Mouse (Mus musculus) hindbrain, embryonic 15.5 days (tissue): ENCODE measurements around the gene Reep6. TPM values are rescaled to one million over a fixed set of nuclear protein-coding genes. Genes with fewer than 3 reads are reported as not detected.

Source experiments
- ATAC-seq: fragments of 200-750 bp; cut with Nextera tagmentation; 2 replicates; pipeline ENCODE4 v1.8.0; 2017; ENCODE audit warnings: low read depth, moderate number of reproducible peaks, moderate TSS enrichment; ENCODE audit not compliant: low FRiP score
- H3K27ac ChIP-seq: fragments of 300-500 bp; sonication (generic); replicated peaks from 2 replicates; pipeline ENCODE4 v1.5.1; 2015; ENCODE audit warnings: mild to moderate bottlenecking, inconsistent platforms
- H3K27me3 ChIP-seq: fragments of 300-500 bp; sonication (generic); 2 replicates; pipeline ENCODE4 v1.6.1; 2015; ENCODE audit warnings: control low read depth, inconsistent platforms
- H3K36me3 ChIP-seq: fragments of 300-500 bp; sonication (generic); 2 replicates; pipeline ENCODE4 v1.6.1; 2015; ENCODE audit warnings: control low read depth, inconsistent platforms
- H3K4me1 ChIP-seq: fragments of 300-500 bp; sonication (generic); replicated peaks from 2 replicates; pipeline ENCODE4 v1.6.1; 2015; ENCODE audit warnings: control low read depth, inconsistent platforms
- H3K4me2 ChIP-seq: fragments of 300-500 bp; sonication (generic); 2 replicates; pipeline ENCODE4 v1.6.1; 2015; ENCODE audit warnings: moderate library complexity, mild to moderate bottlenecking, inconsistent platforms
- H3K4me3 ChIP-seq: fragments of 300-500 bp; sonication (generic); 2 replicates; pipeline ENCODE4 v1.5.1; 2015; ENCODE audit warnings: mild to moderate bottlenecking, inconsistent platforms
- H3K9ac ChIP-seq: fragments of 300-500 bp; sonication (generic); 2 replicates; pipeline ENCODE4 v1.6.1; 2015; ENCODE audit warnings: inconsistent platforms
- H3K9me3 ChIP-seq: fragments of 300-500 bp; sonication (generic); 2 replicates; pipeline ENCODE4 v1.6.1; 2016; ENCODE audit warnings: control low read depth, inconsistent platforms
- WGBS: fragments of 180-500 bp; shearing (Covaris S2); methylation state at CpG from one replicate; pipeline ENCODE4 v1.1.7; 2015; 5-methylcytosine and 5-hydroxymethylcytosine counted together
- polyA plus RNA-seq: library from polyadenylated mRNA; unstranded; fragments of >200 nt; fragmentation: Nextera tagmentation; extraction: Ambion mirVana; gene quantifications from 2 replicates; pipeline ENCODE4 v1.2.1, GENCODE M21; 2015

The Reep6 gene
- polyA plus RNA-seq, 1 experiment from 2014 or later, result 7.1 TPM

DNA sequence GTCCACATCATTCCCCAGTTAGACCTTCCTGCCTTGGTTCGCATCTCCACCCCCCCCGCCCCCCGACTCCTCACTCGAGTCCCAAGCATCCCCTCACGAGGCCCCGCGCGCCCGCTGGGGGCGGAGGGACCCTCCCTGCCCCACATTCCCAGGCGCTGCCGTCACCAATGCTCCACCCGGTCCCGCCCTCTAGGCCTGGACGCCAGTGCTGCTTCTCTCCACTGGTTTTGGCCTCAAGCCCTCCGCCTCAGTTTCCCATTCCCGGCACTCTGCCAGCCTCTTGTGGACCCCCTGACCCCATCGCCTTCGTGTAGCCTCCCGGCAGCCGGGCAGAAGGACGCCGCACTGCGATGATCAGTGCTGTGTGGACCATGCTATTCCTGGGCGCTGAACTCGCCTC is 19.2 kb downstream of the Reep6 start:
- H3K27me3 ChIP-seq, result peaks cover 93% of the 10 kb centered on the region
- 13% methylated on average over 26 of the region's 26 CpGs for WGBS
- no peak overlapping the region for H3K9ac ChIP-seq
- no peak overlapping the region for H3K27ac ChIP-seq
- no peak for ATAC-seq
- no peaks in the 10 kb centered on the region for H3K36me3 ChIP-seq
- no peaks in the 10 kb centered on the region for H3K9me3 ChIP-seq
- peak overlapping the region; percentile 39; the same call in 1 of the 2 replicates for H3K4me2 ChIP-seq
- H3K4me1 ChIP-seq, result peaks cover 19% of the 10 kb centered on the region
- no peak overlapping the region for H3K4me3 ChIP-seq

DNA sequence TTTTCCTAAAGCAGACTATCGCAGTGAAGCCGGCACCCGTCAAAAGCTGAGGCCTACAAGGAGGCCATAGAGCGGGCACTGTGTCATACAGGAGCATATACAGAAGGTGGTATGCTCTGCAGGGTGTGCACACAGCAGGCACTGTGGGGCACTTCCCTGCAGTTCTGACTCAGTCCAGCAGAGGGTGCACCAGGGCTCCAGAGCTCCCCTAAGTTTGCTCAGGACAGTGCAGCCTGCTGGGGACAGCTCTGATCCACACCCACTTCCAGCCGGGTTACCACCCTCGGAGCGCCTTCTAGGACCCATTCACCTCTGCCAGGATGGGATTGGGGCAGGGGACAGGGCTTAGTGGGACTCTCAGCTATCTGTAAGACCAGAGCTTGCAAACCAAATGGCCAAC is 20.5 kb downstream of the Reep6 start:
- Histone ChIP-seq H3K36me3 (no peaks in the 10 kb centered on the region), H3K4me3 (no peak overlapping the region), H3K27ac (no peak overlapping the region), H3K9me3 (no peaks in the 10 kb centered on the region), H3K9ac (no peak overlapping the region), H3K4me1 (peaks cover 19% of the 10 kb centered on the region), H3K4me2 (no peak overlapping the region), H3K27me3 (peaks cover 92% of the 10 kb centered on the region)
- under 1% methylated on average over 7 of the region's 7 CpGs for WGBS
- ATAC-seq, result peak; percentile 67; the same call in 1 of the 2 replicates

GRCm38 (mm10) chr10:80351896-80352295 is 22.1 kb downstream of the Reep6 start:
- Histone ChIP-seq H3K4me2 (no peak overlapping the region), H3K27ac (no peak overlapping the region), H3K4me3 (no peak overlapping the region), H3K9me3 (no peaks in the 10 kb centered on the region), H3K4me1 (peaks cover 33% of the 10 kb centered on the region), H3K27me3 (peaks cover 94% of the 10 kb centered on the region), H3K36me3 (no peaks in the 10 kb centered on the region), H3K9ac (no peak overlapping the region)
- no peak for ATAC-seq
- 23% methylated on average over 11 of the region's 11 CpGs for WGBS

DNA sequence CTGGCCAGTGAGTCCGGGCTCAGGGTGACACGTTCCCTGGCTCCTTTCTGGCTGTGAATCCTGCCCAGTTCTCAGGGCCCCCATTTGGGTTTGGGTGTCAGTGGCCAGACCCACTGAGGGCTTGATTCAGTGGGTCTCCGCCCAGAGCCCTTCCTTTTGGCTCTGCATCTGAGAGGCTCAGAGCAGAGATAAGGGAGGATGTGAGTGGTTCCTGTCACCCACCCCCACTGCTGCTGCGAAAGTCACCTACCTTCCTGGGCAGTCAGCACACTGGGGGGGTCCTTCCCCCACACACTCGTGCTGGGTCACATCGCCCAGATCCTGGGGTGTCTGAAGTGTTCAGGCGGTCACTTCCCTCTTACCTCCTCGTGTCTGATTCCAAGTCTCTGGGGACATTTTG is 23.0 kb downstream of the Reep6 start:
- no peak overlapping the region for H3K4me2 ChIP-seq
- ATAC-seq, result no peak
- 77% methylated on average over 8 of the region's 8 CpGs for WGBS
- H3K36me3 ChIP-seq, result no peaks in the 10 kb centered on the region
- no peaks in the 10 kb centered on the region for H3K9me3 ChIP-seq
- no peak overlapping the region for H3K27ac ChIP-seq
- peaks cover 95% of the 10 kb centered on the region for H3K27me3 ChIP-seq
- H3K4me1 ChIP-seq, result peaks cover 34% of the 10 kb centered on the region
- H3K9ac ChIP-seq, result no peak overlapping the region
- H3K4me3 ChIP-seq, result no peak overlapping the region

DNA sequence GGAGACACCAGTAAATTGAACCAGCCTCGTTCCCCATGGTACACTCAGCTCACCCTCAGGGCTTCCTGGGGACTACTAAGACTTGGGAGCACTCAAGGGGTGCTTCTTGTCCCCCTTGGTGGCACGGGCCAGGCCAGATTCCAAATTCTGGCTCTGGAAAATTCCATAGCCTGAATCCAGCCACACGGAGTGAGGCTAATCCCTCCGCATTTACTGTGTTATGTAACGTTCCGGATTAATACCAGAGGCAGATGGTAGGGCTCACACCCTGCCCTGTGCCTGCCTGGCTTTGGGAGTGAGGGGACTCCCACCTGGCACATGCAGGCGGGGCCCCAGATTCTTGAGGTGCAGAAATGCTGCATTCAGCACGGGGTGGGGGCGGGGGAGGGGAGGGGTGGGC is 25.7 kb downstream of the Reep6 start:
- H3K36me3 ChIP-seq, result no peaks in the 10 kb centered on the region
- ATAC-seq, result no peak
- H3K4me3 ChIP-seq, result no peak overlapping the region
- H3K4me1 ChIP-seq, result peaks cover 29% of the 10 kb centered on the region
- H3K27ac ChIP-seq, result no peak overlapping the region
- no peaks in the 10 kb centered on the region for H3K9me3 ChIP-seq
- peaks cover 93% of the 10 kb centered on the region for H3K27me3 ChIP-seq
- 9% methylated on average over 9 of the region's 9 CpGs for WGBS
- no peak overlapping the region for H3K9ac ChIP-seq
- no peak overlapping the region for H3K4me2 ChIP-seq

GRCm38 (mm10) chr10:80356001-80356682 is 26.4 kb downstream of the Reep6 start, which contains the start of gene Plk5:
Plk5 (plus strand) TSS chr10:80356459.
- Histone ChIP-seq H3K4me1 (peaks cover 29% of the 10 kb centered on the region), H3K4me2 (peak within 1 kb of the TSS; percentile 73), H3K4me3 (peak within 1 kb of the TSS; percentile 40), H3K9me3 (no peaks in the 10 kb centered on the region), H3K27ac (no peak within 1 kb of the TSS), H3K27me3 (peaks cover 86% of the 10 kb centered on the region), H3K36me3 (no peaks in the 10 kb centered on the region), H3K9ac (peak within 1 kb of the TSS; percentile 25)
- under 1% methylated on average over 47 of the region's 53 CpGs for WGBS
- ATAC-seq, result no peak

DNA sequence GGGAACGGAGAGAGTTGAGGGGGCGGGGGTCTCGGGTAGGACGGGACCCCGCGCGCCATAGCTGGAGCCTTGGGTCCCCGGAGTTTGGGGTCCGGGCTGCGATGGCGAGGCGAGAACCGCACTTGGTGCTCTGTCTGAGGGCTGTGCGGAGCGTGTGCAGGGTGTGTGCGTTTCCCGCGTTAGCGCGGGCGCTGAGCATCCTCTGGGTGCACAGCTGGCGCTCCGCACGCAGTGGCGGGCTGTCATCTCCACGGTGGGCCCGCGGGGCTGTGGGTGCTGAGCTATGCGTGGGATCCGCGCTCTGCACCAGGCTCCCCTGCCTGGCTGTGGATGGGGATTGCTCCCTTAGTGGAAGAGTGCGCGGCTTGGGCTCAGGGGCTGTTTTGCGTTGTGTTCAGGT is 27.0 kb downstream of the Reep6 start:
- Histone ChIP-seq H3K9ac (peak overlapping the region; percentile 25), H3K4me1 (peaks cover 29% of the 10 kb centered on the region), H3K27ac (no peak overlapping the region), H3K4me2 (peak overlapping the region; percentile 73), H3K9me3 (no peaks in the 10 kb centered on the region), H3K27me3 (peaks cover 80% of the 10 kb centered on the region), H3K36me3 (no peaks in the 10 kb centered on the region), H3K4me3 (peak overlapping the region; percentile 40)
- ATAC-seq, result no peak
- 1% methylated on average over 34 of the region's 34 CpGs for WGBS

GRCm38 (mm10) chr10:80357336-80357735 is 27.6 kb downstream of the Reep6 start:
- ATAC-seq, result no peak; the same call in 1 of the 2 replicates
- Histone ChIP-seq H3K4me3 (peak overlapping the region; percentile 40), H3K9me3 (no peaks in the 10 kb centered on the region), H3K27me3 (peaks cover 74% of the 10 kb centered on the region), H3K36me3 (no peaks in the 10 kb centered on the region), H3K4me1 (peaks cover 29% of the 10 kb centered on the region), H3K9ac (peak overlapping the region; percentile 32; the same call in 1 of the 2 replicates), H3K27ac (no peak overlapping the region), H3K4me2 (peak overlapping the region; percentile 73)
- 37% methylated on average over 7 of the region's 7 CpGs for WGBS

GRCm38 (mm10) chr10:80357994-80358639 is 28.4 kb downstream of the Reep6 start:
- peak overlapping the region; percentile 39 for H3K4me3 ChIP-seq
- H3K36me3 ChIP-seq, result no peaks in the 10 kb centered on the region
- peaks cover 66% of the 10 kb centered on the region for H3K27me3 ChIP-seq
- WGBS, result 6% methylated on average over 31 of the region's 31 CpGs
- no peaks in the 10 kb centered on the region for H3K9me3 ChIP-seq
- peak overlapping the region; percentile 32 for H3K9ac ChIP-seq
- peak; percentile 73 for ATAC-seq
- H3K27ac ChIP-seq, result no peak overlapping the region
- H3K4me1 ChIP-seq, result peaks cover 29% of the 10 kb centered on the region
- peak overlapping the region; percentile 73 for H3K4me2 ChIP-seq

DNA sequence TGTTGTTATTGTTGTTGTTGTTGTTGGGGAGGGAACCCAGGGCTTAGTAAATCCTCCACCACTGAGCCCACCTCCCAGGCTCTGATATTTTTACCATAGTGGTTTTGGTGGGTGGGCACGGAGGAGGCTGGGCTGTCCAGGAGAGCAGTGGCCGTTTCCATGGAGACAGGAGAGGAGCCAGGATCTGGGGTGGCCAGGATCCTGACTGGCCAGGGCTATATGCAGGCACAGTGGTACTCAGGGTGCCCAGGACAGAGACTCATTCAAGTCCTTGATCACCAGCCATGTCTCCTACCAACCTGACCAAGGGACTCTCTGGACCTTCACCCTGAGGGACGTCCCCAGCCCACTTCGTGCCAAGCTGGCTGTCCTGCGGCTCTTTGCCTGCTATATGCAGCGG is 34.0 kb downstream of the Reep6 start:
- Histone ChIP-seq H3K27ac (no peak overlapping the region), H3K4me2 (no peak overlapping the region), H3K27me3 (peaks cover 18% of the 10 kb centered on the region), H3K4me1 (0 out of 2 replicates have a peak, but pooled peaks cover 5% of the 10 kb centered on the region), H3K4me3 (no peak overlapping the region), H3K36me3 (no peaks in the 10 kb centered on the region), H3K9me3 (no peaks in the 10 kb centered on the region), H3K9ac (no peak overlapping the region)
- WGBS, result 29% methylated on average over 6 of the region's 6 CpGs
- 0 out of 2 replicates have a peak, but pooled peaks have one; percentile 24 for ATAC-seq

DNA sequence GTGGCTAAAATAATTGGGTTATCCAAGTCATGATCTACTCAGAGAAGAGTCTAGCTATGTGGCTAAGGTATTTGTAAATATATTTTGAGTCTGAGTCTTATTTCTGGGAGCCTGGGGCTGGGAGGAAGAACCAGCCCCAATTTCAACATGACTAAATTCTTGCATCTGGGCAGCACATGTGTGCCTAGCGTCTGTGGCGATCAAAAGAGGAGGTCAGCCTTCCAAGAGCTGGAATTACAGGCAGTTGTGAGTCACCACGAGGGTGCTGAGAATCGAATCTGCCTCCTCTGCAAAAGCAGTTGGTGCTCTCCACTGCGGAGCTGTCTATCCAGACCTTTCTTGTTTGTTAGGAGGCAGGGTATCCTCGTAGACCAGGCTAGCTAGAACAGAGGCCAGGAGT is 36.0 kb downstream of the Reep6 start:
- H3K9me3 ChIP-seq, result no peaks in the 10 kb centered on the region
- no peak overlapping the region for H3K4me3 ChIP-seq
- H3K4me1 ChIP-seq, result 0 out of 2 replicates have a peak, but pooled peaks cover 5% of the 10 kb centered on the region
- peaks cover 3% of the 10 kb centered on the region; the same call in 1 of the 2 replicates for H3K27me3 ChIP-seq
- H3K4me2 ChIP-seq, result no peak overlapping the region
- no peak for ATAC-seq
- no peak overlapping the region for H3K27ac ChIP-seq
- WGBS, result 76% methylated on average over 6 of the region's 6 CpGs
- H3K9ac ChIP-seq, result no peak overlapping the region
- no peaks in the 10 kb centered on the region for H3K36me3 ChIP-seq

- no peak for ATAC-seq
- H3K27me3 ChIP-seq, result peaks cover 3% of the 10 kb centered on the region; the same call in 1 of the 2 replicates
- 63% methylated on average over 5 of the region's 5 CpGs for WGBS
These were observed 38.2 kb downstream of the Reep6 start for GRCm38 (mm10) chr10:80367954-80368353.

More at GRCm38 (mm10) chr10:80367954-80368353, 38.2 kb downstream of the Reep6 start:
- Histone ChIP-seq H3K9me3 (no peaks in the 10 kb centered on the region), H3K36me3 (no peaks in the 10 kb centered on the region), H3K9ac (no peak overlapping the region), H3K27ac (no peak overlapping the region), H3K4me3 (no peak overlapping the region), H3K4me1 (peaks cover 15% of the 10 kb centered on the region), H3K4me2 (no peak overlapping the region)
